Mouse (Mus musculus) kidney, embryonic 16.5 days (tissue): ENCODE results near the gene Irx3. TPM values are rescaled to one million over a fixed set of nuclear protein-coding genes. Genes with fewer than 3 reads are reported as not detected.
A peak's percentile ranks its signal among the peaks of the same experiment; 100 is the strongest.

Experiments used
- ATAC-seq: fragments of 200-750 bp; cut with Nextera tagmentation; 2 replicates; pipeline ENCODE4 v1.8.0; 2017; ENCODE audit warnings: moderate TSS enrichment; ENCODE audit not compliant: low FRiP score, low TSS enrichment
- H3K27ac ChIP-seq: fragments of 300-500 bp; sonication (generic); 2 replicates; pipeline ENCODE4 v1.5.1; 2014; ENCODE audit warnings: low read length
- H3K27me3 ChIP-seq: fragments of 300-500 bp; sonication (generic); 2 replicates; pipeline ENCODE4 v1.6.1; 2014; ENCODE audit warnings: low read length, control low read depth, mixed read lengths; ENCODE audit not compliant: insufficient read depth
- H3K36me3 ChIP-seq: fragments of 300-500 bp; sonication (generic); 2 replicates; pipeline ENCODE4 v1.6.1; 2014; ENCODE audit warnings: low read length, control low read depth, mixed read lengths; ENCODE audit not compliant: insufficient read depth
- H3K4me1 ChIP-seq: fragments of 300-500 bp; sonication (generic); 2 replicates; pipeline ENCODE4 v1.6.1; 2014; ENCODE audit warnings: low read length, control low read depth, mixed read lengths; ENCODE audit not compliant: insufficient read depth
- H3K4me2 ChIP-seq: fragments of 300-500 bp; sonication (generic); replicated peaks from 2 replicates; pipeline ENCODE4 v1.6.1; 2014; ENCODE audit warnings: low read depth, low read length
- H3K4me3 ChIP-seq: fragments of 300-500 bp; sonication (generic); 2 replicates; pipeline ENCODE4 v1.5.1; 2014; ENCODE audit warnings: mild to moderate bottlenecking, low read length
- H3K9ac ChIP-seq: fragments of 300-500 bp; sonication (generic); replicated peaks from 2 replicates; pipeline ENCODE4 v1.6.1; 2014; ENCODE audit warnings: low read length
- H3K9me3 ChIP-seq: fragments of 300-500 bp; sonication (generic); 2 replicates; pipeline ENCODE4 v1.6.1; 2016; ENCODE audit warnings: low read length, control low read depth
- WGBS: fragments of 180-500 bp; shearing (Covaris S2); extraction: QIAGEN DNeasy Blood & Tissue Kit; methylation state at CpG from one replicate; pipeline ENCODE4 v1.1.7; 2014; 5-methylcytosine and 5-hydroxymethylcytosine counted together
- polyA plus RNA-seq: library from polyadenylated mRNA; unstranded; fragments of >200 nt; fragmentation: Nextera tagmentation; extraction: Ambion mirVana; gene quantifications from 2 replicates; pipeline ENCODE4 v1.2.1, GENCODE M21; 2015

The Irx3 gene
- polyA plus RNA-seq: 14.5 and 14.7 TPM in 2 replicates

DNA sequence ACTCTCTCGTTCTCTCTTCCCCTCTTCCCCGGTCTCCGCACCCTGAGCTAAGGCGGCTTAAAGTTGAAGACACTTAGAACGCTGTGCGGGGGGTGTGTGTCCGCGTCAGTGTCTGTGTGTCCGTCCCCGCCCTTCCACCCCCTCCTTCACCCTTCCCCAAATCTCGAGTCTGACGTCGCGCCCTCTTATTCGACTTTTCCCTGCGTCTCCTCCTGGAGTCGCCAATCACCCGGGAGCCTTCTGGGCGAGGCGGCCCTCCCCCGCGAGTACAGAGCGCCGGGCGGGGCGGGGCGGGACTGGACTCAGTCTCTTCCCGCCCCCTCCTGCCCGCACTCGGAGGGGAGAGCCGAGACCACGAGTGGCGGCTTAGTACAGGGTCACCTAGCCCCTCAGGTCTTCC is at the start of gene Irx3:
Gene Irx3 (minus strand): TSS at position 229 of the 400 bp plus-strand sequence.
- under 1% methylated on average over 32 of the region's 33 CpGs for WGBS
- Histone ChIP-seq H3K9ac (peak within 1 kb of the TSS; percentile 81), H3K27ac (peak within 1 kb of the TSS; percentile 92), H3K9me3 (no peaks in the 10 kb centered on the region), H3K4me2 (peak within 1 kb of the TSS; percentile 86), H3K4me3 (peak within 1 kb of the TSS; percentile 64), H3K27me3 (peaks cover 81% of the 10 kb centered on the region), H3K36me3 (no peaks in the 10 kb centered on the region), H3K4me1 (peaks cover 68% of the 10 kb centered on the region)
- peak; percentile 70 for ATAC-seq

DNA sequence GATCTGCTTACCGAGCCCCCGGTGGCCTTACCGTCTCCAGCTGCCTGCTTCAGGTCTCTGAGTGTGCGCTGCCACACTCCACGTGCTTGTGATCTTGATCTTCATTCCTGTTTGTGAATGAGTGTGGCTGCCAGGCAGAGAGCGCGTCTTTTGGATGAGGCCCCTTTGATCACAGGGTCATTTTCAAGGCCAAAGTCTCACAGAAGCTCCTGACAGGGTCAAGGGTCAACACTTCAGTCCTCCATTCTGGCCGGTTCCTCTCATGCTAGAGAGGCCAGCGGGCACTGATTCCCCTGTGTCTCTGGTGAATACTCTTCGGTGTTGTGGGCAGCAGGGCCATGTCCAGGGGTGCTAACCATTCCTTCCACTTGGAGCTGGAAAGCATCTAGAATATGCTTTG is 49.5 kb upstream of the Irx3 start:
- ATAC-seq: no peak
- no peaks in the 10 kb centered on the region for H3K36me3 ChIP-seq
- no peak overlapping the region for H3K27ac ChIP-seq
- H3K9ac ChIP-seq: no peak overlapping the region
- no peak overlapping the region for H3K4me3 ChIP-seq
- no peaks in the 10 kb centered on the region for H3K27me3 ChIP-seq
- 58% methylated on average over 10 of the region's 10 CpGs for WGBS
- H3K4me2 ChIP-seq: no peak overlapping the region
- H3K9me3 ChIP-seq: no peaks in the 10 kb centered on the region
- H3K4me1 ChIP-seq: no peaks in the 10 kb centered on the region

DNA sequence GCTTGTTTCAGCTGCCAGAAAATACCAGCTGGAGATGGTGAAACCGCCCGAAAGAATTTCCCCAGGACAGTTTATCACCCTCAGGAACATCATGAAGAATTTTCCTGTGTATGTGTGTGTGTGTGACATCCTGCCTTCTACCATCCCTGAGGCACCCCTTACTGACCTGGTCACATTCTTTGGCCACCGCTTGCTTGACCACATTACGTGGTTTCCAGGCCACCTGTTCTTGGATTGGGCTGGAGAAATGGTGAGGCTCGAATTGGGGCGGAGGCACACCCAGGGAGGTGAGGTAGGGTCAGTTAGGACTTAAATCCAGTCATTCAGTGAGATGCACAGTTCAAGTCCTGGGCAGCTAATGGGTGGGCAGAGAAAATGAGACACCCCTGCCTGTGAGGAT is 48.1 kb upstream of the Irx3 start:
- H3K27me3 ChIP-seq: no peaks in the 10 kb centered on the region
- no peak overlapping the region for H3K9ac ChIP-seq
- H3K4me3 ChIP-seq: no peak overlapping the region
- ATAC-seq: no peak
- H3K9me3 ChIP-seq: no peaks in the 10 kb centered on the region
- no peaks in the 10 kb centered on the region for H3K4me1 ChIP-seq
- 87% methylated on average over 6 of the region's 6 CpGs for WGBS
- H3K4me2 ChIP-seq: no peak overlapping the region
- no peak overlapping the region for H3K27ac ChIP-seq
- H3K36me3 ChIP-seq: no peaks in the 10 kb centered on the region

DNA sequence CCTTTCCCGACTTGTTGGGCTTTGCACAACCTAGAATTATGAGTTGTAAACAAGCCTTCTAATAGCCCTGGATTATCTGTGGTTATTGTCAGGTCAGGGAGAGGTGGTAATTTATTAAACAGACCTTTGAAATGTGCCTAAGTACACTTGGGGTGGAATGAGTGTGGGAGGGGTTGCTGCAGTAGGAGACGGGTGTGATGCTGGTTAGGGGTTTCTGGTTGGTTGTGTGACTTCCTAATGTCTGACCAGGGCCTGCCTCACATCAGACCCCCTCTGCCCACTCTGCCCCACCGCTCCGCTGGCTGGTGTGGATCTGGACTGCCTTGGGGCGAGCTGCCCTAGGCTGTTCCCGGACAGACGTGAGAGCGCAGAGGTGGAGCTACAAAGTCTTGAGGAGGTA is 47.7 kb upstream of the Irx3 start:
- ATAC-seq: no peak
- WGBS: 67% methylated on average over 8 of the region's 8 CpGs

DNA sequence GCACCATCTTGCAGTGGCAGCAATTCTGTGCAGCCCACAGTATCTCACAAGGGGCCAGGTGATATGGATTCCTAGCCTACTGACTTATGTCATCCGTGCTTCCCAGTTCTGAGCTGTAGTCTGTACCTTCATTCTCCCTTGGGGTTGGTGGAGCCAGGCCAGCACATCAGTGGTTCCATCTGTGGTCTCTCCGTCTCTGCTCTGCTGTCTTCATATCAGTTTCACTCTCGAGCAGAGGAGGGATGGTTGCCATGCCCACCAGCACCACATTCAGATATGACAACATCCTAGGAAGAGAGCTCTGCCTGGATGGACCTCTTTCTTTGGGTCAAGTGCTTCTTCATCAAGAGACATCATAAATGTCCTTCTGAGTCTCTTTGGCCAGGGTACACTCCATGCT is 43.8 kb upstream of the Irx3 start:
- Histone ChIP-seq H3K9ac (no peak overlapping the region), H3K4me3 (no peak overlapping the region), H3K4me2 (no peak overlapping the region), H3K4me1 (no peaks in the 10 kb centered on the region), H3K36me3 (no peaks in the 10 kb centered on the region), H3K27me3 (no peaks in the 10 kb centered on the region), H3K27ac (no peak overlapping the region), H3K9me3 (no peaks in the 10 kb centered on the region)
- ATAC-seq: no peak
- WGBS: 73% methylated on average over 3 of the region's 3 CpGs

More for the DNA sequence above, 47.7 kb upstream of the Irx3 start:
- Histone ChIP-seq H3K4me2 (no peak overlapping the region), H3K9ac (no peak overlapping the region), H3K4me1 (no peaks in the 10 kb centered on the region), H3K27me3 (no peaks in the 10 kb centered on the region), H3K9me3 (no peaks in the 10 kb centered on the region), H3K36me3 (no peaks in the 10 kb centered on the region), H3K4me3 (no peak overlapping the region), H3K27ac (no peak overlapping the region)

DNA sequence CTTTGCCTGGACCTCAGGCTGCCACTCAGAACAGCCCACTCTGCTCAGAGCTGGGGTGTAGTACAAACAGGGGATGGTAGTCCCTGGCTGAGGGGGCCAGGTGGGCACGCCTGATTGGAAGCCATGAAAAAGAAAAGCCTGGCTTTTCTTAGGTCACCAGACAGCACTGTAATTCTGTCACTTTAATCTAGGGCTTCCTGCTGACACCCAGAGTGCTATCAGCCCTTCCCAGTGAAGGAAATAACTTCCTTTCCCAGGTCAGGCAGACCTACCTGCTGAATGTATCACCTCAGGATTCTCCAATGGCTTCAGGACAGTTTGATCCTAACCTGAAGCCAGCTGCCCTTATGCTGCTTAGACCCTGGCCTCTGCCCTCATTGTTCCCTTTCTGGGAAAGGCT is 35.3 kb upstream of the Irx3 start:
- Histone ChIP-seq H3K4me1 (no peaks in the 10 kb centered on the region), H3K27me3 (peaks cover 21% of the 10 kb centered on the region), H3K9me3 (no peaks in the 10 kb centered on the region), H3K36me3 (no peaks in the 10 kb centered on the region), H3K9ac (no peak overlapping the region), H3K4me2 (no peak overlapping the region), H3K27ac (no peak overlapping the region), H3K4me3 (no peak overlapping the region)
- 26% methylated on average over 1 of the region's 1 CpGs for WGBS
- ATAC-seq: no peak

DNA sequence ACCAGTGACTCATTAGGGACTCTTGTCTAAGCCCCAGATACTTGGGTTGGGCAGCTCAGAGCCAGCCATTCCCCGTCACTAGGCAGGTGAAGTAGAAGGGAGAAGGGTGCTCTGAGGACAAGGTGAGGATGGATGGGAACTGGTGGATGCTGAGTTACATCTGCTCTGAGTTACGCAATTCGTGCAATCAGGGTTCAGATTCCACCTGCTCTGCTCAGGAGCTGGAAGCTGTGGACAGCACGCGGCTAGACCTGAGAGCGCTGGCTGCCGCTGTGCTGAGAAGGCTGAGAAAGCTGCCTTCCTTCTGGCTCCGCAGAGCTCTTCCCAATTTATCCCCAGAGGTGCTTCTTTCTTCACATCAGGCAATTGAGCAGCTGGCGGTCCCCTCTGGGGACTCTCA is 34.8 kb upstream of the Irx3 start:
- no peak overlapping the region for H3K4me2 ChIP-seq
- peaks cover 21% of the 10 kb centered on the region for H3K27me3 ChIP-seq
- ATAC-seq: no peak
- H3K36me3 ChIP-seq: no peaks in the 10 kb centered on the region
- 49% methylated on average over 9 of the region's 9 CpGs for WGBS
- H3K27ac ChIP-seq: no peak overlapping the region
- no peaks in the 10 kb centered on the region for H3K9me3 ChIP-seq
- H3K4me1 ChIP-seq: no peaks in the 10 kb centered on the region
- H3K4me3 ChIP-seq: no peak overlapping the region
- H3K9ac ChIP-seq: no peak overlapping the region

DNA sequence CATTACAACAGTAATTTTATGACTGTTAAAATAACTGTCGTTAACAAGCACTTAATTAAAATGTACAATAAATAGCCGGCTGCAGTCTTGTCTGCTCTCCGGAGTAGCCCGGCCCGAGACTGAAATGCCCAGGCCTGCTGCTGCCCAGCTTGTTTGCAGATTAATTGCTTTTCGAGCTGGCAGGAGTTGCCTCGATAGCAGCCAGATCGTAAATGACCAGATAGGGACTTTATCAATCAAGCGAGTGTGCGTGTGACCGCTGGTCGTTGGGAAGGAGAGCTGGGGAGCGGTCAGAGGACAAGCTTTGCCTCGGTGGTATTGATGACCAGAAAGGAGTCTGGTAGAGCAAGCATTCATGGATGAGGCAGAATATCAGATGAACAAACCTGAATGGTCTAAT is 25.8 kb upstream of the Irx3 start:
- no peak overlapping the region for H3K27ac ChIP-seq
- 57% methylated on average over 14 of the region's 14 CpGs for WGBS
- no peak for ATAC-seq

DNA sequence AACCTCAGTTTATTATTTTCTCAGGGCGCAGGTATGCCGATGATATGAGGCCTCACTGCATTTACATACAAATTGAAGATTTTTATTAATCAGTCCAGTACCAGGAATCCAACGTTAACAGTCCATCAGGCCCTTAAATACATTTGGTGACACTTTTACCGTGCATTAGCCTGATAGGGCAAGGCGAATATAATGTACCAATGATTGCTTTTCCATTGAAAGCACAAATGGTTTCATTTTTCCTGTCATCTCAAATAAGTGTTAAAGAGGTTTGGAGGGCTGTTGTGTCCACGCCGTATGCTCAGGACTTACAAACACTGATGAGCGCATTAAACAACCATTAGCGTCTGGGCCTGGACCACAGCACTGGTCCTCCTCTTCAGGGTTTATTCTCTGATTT is 25.3 kb upstream of the Irx3 start:
- no peaks in the 10 kb centered on the region for H3K4me1 ChIP-seq
- no peak for ATAC-seq
- H3K4me3 ChIP-seq: no peak overlapping the region
- no peaks in the 10 kb centered on the region for H3K9me3 ChIP-seq
- no peak overlapping the region for H3K9ac ChIP-seq
- peaks cover 29% of the 10 kb centered on the region for H3K27me3 ChIP-seq
- WGBS: 86% methylated on average over 9 of the region's 9 CpGs
- H3K4me2 ChIP-seq: no peak overlapping the region
- H3K27ac ChIP-seq: no peak overlapping the region
- H3K36me3 ChIP-seq: no peaks in the 10 kb centered on the region

More for the DNA sequence above, 25.8 kb upstream of the Irx3 start:
- Histone ChIP-seq H3K9ac (no peak overlapping the region), H3K36me3 (no peaks in the 10 kb centered on the region), H3K27me3 (peaks cover 29% of the 10 kb centered on the region), H3K4me1 (no peaks in the 10 kb centered on the region), H3K4me3 (no peak overlapping the region), H3K4me2 (no peak overlapping the region), H3K9me3 (no peaks in the 10 kb centered on the region)

DNA sequence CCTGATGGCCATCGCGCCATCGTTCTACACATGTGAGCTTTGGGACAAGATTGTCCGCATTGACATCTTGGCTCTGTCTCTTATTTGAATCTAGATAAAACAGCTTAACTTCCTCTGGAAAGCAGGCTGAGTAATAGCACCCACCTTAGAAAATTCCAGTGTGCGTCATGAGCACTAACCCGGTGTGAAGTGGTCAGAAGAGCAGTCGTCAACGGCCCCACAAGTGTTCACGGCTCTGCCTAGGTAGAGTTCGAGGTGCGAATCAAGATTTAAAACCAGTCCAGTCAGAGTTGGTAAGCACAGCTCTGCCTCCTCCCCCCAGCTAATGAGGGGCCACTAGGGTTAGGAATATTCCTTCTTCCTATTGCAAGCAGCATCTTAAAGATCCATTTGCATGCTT is 21.5 kb upstream of the Irx3 start:
- Histone ChIP-seq H3K9ac (no peak overlapping the region), H3K4me2 (no peak overlapping the region), H3K9me3 (no peaks in the 10 kb centered on the region), H3K36me3 (no peaks in the 10 kb centered on the region), H3K4me1 (no peaks in the 10 kb centered on the region), H3K27ac (no peak overlapping the region), H3K27me3 (peaks cover 17% of the 10 kb centered on the region), H3K4me3 (no peak overlapping the region)
- WGBS: 68% methylated on average over 11 of the region's 11 CpGs
- ATAC-seq: no peak
